Mouse (Mus musculus) CD4-positive, CD25-positive, alpha-beta regulatory T cell, adult 9 weeks (primary cell): ENCODE data around the gene Trnp1. TPM values are rescaled to one million over a fixed set of nuclear protein-coding genes. Genes with fewer than 3 reads are reported as not detected.

Source experiments
- polyA plus RNA-seq: library from polyadenylated mRNA; unstranded; fragments of 100-300 nt; shearing (Covaris generic); gene quantifications from one replicate; pipeline ENCODE4 v1.2.1, GENCODE M21; 2017

Gene Trnp1
- not detected for polyA plus RNA-seq

DNA sequence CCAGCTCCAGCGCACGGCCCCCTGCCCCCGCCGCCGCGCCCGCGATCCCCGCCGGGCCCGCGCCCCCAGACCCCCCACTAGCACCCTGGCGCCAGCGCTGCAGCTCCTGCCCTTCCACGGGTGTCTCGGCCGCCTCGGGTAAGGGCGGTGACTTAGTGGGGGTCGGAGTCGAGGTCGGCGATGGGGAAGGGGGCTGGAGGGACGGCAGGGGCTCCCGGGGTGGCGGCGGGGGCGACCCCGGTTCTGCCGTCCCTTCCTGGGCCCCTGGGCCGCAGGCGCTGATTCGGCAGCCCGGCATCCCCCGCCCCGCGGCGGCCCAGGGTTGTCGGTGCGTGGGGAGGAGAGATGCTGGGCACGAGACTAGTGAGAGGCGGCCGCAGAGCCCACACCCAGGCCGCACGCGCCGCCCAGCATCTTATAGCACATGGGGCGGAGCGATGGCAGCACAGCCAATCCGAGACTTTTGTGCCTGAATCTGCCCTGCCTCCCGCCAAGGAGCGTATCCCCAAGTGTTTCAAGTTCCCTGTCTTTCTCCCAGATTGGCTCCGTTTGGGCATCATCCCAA, at the start of gene Trnp1:
TSS of gene Trnp1 (minus strand) at position 391 of the 565 bp plus-strand sequence.

GRCm38 (mm10) chr4:133545272-133546231, 47.2 kb upstream of the Trnp1 start, which contains the start of gene Nudc:
Nudc (minus strand) TSS chr4:133545996.

DNA sequence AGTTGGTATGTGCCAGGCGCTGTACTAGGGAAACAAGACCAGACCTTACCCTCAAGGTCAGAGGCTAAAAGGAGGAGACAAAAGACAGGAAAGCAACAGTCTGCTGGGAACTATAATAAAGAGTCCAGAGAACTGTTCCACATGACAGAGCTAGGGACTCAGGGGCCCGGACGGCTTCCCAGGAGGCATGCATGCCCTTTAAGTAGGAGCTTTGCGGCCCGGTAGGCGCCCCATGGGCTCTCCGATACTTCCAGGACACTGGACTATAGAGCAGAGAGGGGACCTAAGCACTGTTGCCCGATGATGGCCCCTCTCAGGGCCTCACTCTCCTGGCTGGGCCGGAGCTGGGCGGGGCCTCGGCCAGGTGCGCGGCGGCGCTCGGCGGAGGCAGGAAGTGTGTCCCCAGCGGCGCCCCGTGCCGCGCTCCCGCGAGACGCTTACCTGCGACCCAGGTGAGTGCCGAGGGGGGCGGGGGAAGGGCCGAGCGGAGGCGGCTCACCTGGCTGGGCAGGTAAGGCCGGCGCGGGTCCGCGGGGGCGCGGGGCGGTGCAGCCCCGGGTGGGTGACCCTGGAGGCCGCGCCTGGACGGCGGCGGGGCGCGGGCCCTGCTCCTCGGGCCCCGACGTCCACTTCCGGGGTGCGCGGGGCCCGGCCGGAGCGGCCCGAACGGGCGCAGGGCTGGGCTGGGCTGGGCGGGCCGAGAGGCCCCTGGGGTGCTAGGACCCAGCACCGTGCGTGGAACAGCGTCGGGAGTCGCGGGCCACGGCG, 20.4 kb upstream of the Trnp1 start, which contains the start of gene Kdf1:
TSS of gene Kdf1 (plus strand) at position 363 of the 768 bp plus-strand sequence.

GRCm38 (mm10) chr4:133479458-133480184, 18.7 kb downstream of the Trnp1 start, which contains the start of gene Tent5b:
Tent5b (plus strand) TSS chr4:133480132.

Other genes starting within 250 kb of the Trnp1 start
- 53.7 TPM for gene Sytl1, start 235.4 kb downstream of the Trnp1 start, polyA plus RNA-seq
- gene Tmem222, start 220.8 kb downstream of the Trnp1 start, polyA plus RNA-seq = 87.6 TPM
- gene Wdtc1, start 145.1 kb downstream of the Trnp1 start, polyA plus RNA-seq = 3.8 TPM
- 26.6 TPM for gene Slc9a1, start 128.8 kb downstream of the Trnp1 start, polyA plus RNA-seq
- not detected for gene Tent5b, start 18.4 kb downstream of the Trnp1 start, polyA plus RNA-seq
- gene Kdf1, start 20.4 kb upstream of the Trnp1 start, polyA plus RNA-seq = 0.76 TPM
- 98.6 TPM for gene Nudc, start 47.4 kb upstream of the Trnp1 start, polyA plus RNA-seq
- not detected for gene Nr0b2, start 54.8 kb upstream of the Trnp1 start, polyA plus RNA-seq
- 3.1 TPM for gene Gpatch3, start 76.2 kb upstream of the Trnp1 start, polyA plus RNA-seq
- gene Gpn2, start 85.8 kb upstream of the Trnp1 start, polyA plus RNA-seq = 14.3 TPM
- gene Sfn, start 103.6 kb upstream of the Trnp1 start, polyA plus RNA-seq = 12.1 TPM
- gene Zdhhc18, start 151.6 kb upstream of the Trnp1 start, polyA plus RNA-seq = 20.7 TPM
- gene Pigv, start 174.1 kb upstream of the Trnp1 start, polyA plus RNA-seq = 25.9 TPM